Mouse (Mus musculus): Measurements from ENCODE around the gene Tmem252. TPM values are rescaled to one million over a fixed set of nuclear protein-coding genes. Genes with fewer than 3 reads are reported as not detected.
A peak's percentile ranks its signal among the peaks of the same experiment; 100 is the strongest.

Tmem252 gene
- 7.1 TPM in 2 replicates for polyA plus RNA-seq (2014; fragmentation: Nextera tagmentation; extraction: Ambion mirVana)

DNA sequence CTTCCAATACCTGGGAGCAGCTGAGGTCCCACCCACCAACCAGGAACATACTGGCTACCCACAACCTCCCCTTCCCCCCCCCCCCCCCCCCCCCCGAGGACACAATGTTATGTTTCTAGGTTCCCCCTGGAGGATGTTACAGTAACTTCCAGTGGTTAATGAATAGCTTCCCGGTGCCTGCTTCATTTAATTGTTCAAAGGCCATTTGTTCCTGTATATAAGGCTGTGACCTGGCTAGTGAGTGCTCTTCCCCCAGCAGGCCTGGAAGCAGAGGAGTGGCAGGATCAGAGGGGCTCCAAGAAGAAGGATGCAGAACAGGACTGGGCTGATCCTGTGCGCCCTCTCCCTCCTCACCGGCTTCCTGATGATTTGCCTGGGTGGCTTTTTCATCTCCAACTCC is at the start of gene Tmem252:
TSS of gene Tmem252 (plus strand) at position 247 of the 400 bp plus-strand sequence.
- no peak for ATAC-seq (ENCODE audit: insufficient number of reproducible peaks, insufficient read depth, low FRiP score, low read depth)
- WGBS: 70% methylated on average over 3 of the region's 4 CpGs
- Histone ChIP-seq H3K36me3 (ENCODE audit: control insufficient read depth, insufficient read depth, low read length) (no peaks in the 10 kb centered on the region), H3K4me1 (ENCODE audit: control insufficient read depth in 2 of 2, insufficient read depth in 2 of 2, low read length in 2 of 2) (peaks cover 16 to 20% of the 10 kb centered on the region in 2 experiments), H3K27me3 (ENCODE audit: control insufficient read depth, insufficient read depth, low read length) (no peaks in the 10 kb centered on the region), H3K4me2 (ENCODE audit: low read length) (no peak within 1 kb of the TSS), H3K9ac (ENCODE audit: low read length) (no peak within 1 kb of the TSS), H3K9me3 (ENCODE audit: control insufficient read depth, low read length) (no peaks in the 10 kb centered on the region), H3K4me3 (ENCODE audit: control insufficient read depth in 1 of 2, insufficient read depth in 1 of 2, low read depth in 1 of 2, low read length in 2 of 2) (no peak within 1 kb of the TSS), H3K27ac (replicated peaks in 1 of 2; ENCODE audit: control insufficient read depth in 1 of 2, insufficient read depth in 1 of 2, low read depth in 2 of 2, low read length in 2 of 2) (peak within 1 kb of the TSS in 1 of 2 experiments; percentile 18; a peak in 2 of 4 replicates)

DNA sequence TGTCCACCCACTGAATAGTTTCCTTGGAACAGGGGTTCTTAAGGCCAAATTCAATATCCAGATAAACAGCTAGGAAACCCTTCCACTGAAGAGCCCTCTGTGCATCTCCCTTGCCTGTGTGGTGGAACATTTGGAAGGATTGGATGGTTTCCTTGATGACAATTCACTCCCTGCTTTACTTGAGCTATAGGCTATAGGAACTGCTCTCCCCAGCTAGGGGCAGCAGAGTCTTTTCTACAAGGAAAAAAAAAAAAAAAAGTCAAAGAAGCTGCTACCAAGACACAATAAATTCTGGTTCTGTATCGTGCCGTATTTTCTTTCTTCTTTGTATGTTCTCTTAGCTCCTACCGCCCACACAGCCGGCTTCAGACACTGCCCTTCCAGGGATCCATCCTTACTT is 45.8 kb upstream of the Tmem252 start:
- no peaks in the 10 kb centered on the region for H3K27me3 ChIP-seq (ENCODE audit: control insufficient read depth, insufficient read depth, low read length)
- H3K27ac ChIP-seq (replicated peaks in 1 of 2; ENCODE audit: control insufficient read depth in 1 of 2, insufficient read depth in 1 of 2, low read depth in 2 of 2, low read length in 2 of 2): no peak overlapping the region
- 78% methylated on average over 4 of the region's 4 CpGs for WGBS
- ATAC-seq (ENCODE audit: insufficient number of reproducible peaks, insufficient read depth, low FRiP score, low read depth): no peak
- no peak overlapping the region for H3K4me2 ChIP-seq (ENCODE audit: low read length)
- no peak overlapping the region for H3K9ac ChIP-seq (ENCODE audit: low read length)
- no peaks in the 10 kb centered on the region for H3K4me1 ChIP-seq (ENCODE audit: control insufficient read depth in 2 of 2, insufficient read depth in 2 of 2, low read length in 2 of 2)
- H3K9me3 ChIP-seq (ENCODE audit: control insufficient read depth, low read length): no peaks in the 10 kb centered on the region
- no peak overlapping the region for H3K4me3 ChIP-seq (ENCODE audit: control insufficient read depth in 1 of 2, insufficient read depth in 1 of 2, low read depth in 1 of 2, low read length in 2 of 2)
- no peaks in the 10 kb centered on the region for H3K36me3 ChIP-seq (ENCODE audit: control insufficient read depth, insufficient read depth, low read length)

DNA sequence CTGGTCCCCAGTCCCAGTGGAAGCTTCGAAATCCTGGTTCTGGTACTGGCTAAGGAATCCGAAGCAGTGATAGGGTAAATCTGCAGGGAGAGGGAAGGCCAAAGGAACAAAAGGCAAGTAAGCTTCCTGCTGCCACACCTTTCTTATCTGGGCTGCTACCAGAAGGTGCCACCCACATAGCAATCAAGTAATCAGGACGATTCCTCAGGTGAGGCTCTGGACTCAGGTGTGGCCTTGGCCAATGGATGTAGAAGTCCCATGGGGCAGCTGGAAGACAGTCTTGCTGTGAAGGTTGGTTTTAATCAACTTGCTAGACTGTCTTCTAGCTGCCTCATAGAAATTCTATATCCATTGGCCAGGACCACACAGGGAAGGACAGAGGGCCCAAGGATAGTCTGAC is 40.8 kb upstream of the Tmem252 start:
- Histone ChIP-seq H3K4me1 (ENCODE audit: control insufficient read depth in 2 of 2, insufficient read depth in 2 of 2, low read length in 2 of 2) (no peaks in the 10 kb centered on the region), H3K9me3 (ENCODE audit: control insufficient read depth, low read length) (no peaks in the 10 kb centered on the region), H3K9ac (ENCODE audit: low read length) (no peak overlapping the region), H3K36me3 (ENCODE audit: control insufficient read depth, insufficient read depth, low read length) (no peaks in the 10 kb centered on the region), H3K4me3 (ENCODE audit: control insufficient read depth in 1 of 2, insufficient read depth in 1 of 2, low read depth in 1 of 2, low read length in 2 of 2) (no peak overlapping the region), H3K27ac (replicated peaks in 1 of 2; ENCODE audit: control insufficient read depth in 1 of 2, insufficient read depth in 1 of 2, low read depth in 2 of 2, low read length in 2 of 2) (no peak overlapping the region), H3K4me2 (ENCODE audit: low read length) (no peak overlapping the region), H3K27me3 (ENCODE audit: control insufficient read depth, insufficient read depth, low read length) (no peaks in the 10 kb centered on the region)
- ATAC-seq (ENCODE audit: insufficient number of reproducible peaks, insufficient read depth, low FRiP score, low read depth): no peak
- WGBS: 76% methylated on average over 3 of the region's 3 CpGs

DNA sequence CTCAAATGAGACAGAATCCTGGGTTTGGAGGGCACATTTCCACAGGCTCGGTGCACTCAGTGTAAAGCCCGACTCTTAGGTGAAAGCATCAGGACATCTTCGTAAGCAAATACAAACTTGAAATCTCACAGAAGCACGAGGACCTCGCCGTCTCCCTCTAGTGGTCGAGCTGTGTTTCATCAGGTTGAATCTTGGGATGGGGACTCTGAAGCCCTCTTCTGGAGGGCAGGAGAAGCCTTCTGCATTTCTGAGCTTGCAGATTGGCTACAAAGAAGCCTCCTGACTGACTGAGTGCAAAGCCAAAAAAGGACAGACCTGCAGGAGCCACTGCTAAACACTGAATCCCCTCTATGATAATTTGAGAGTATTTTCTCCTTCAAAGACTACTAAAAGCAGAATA is 39.2 kb upstream of the Tmem252 start:
- no peak overlapping the region for H3K9ac ChIP-seq (ENCODE audit: low read length)
- 9% methylated on average over 7 of the region's 7 CpGs for WGBS
- no peaks in the 10 kb centered on the region for H3K36me3 ChIP-seq (ENCODE audit: control insufficient read depth, insufficient read depth, low read length)
- no peak overlapping the region for H3K27ac ChIP-seq (replicated peaks in 1 of 2; ENCODE audit: control insufficient read depth in 1 of 2, insufficient read depth in 1 of 2, low read depth in 2 of 2, low read length in 2 of 2)
- no peaks in the 10 kb centered on the region for H3K9me3 ChIP-seq (ENCODE audit: control insufficient read depth, low read length)
- no peak overlapping the region for H3K4me3 ChIP-seq (ENCODE audit: control insufficient read depth in 1 of 2, insufficient read depth in 1 of 2, low read depth in 1 of 2, low read length in 2 of 2)
- no peaks in the 10 kb centered on the region for H3K4me1 ChIP-seq (ENCODE audit: control insufficient read depth in 2 of 2, insufficient read depth in 2 of 2, low read length in 2 of 2)
- ATAC-seq (ENCODE audit: insufficient number of reproducible peaks, insufficient read depth, low FRiP score, low read depth): no peak
- no peak overlapping the region for H3K4me2 ChIP-seq (ENCODE audit: low read length)
- H3K27me3 ChIP-seq (ENCODE audit: control insufficient read depth, insufficient read depth, low read length): no peaks in the 10 kb centered on the region

DNA sequence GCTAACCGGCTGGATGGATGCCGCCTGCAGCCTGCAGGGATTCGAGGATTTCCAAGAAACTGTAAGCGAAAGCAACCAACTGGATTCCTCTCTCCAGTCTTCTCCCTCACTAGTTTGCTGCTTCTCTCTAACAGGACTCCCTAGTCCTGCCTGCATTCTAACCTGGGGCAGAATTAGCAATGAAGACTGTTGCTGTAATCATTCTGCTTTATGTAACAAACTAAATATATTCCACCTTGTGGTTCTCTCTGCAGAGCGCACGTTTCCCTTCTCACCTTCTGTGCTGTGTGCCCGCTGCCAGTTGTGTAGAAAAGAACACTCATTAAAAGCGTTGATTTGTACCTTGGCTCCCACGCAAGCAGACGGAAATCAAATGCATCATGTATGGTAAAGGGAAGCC is 37.2 kb upstream of the Tmem252 start:
- Histone ChIP-seq H3K9me3 (ENCODE audit: control insufficient read depth, low read length) (no peaks in the 10 kb centered on the region), H3K27ac (replicated peaks in 1 of 2; ENCODE audit: control insufficient read depth in 1 of 2, insufficient read depth in 1 of 2, low read depth in 2 of 2, low read length in 2 of 2) (no peak overlapping the region), H3K9ac (ENCODE audit: low read length) (no peak overlapping the region), H3K4me3 (ENCODE audit: control insufficient read depth in 1 of 2, insufficient read depth in 1 of 2, low read depth in 1 of 2, low read length in 2 of 2) (no peak overlapping the region), H3K4me2 (ENCODE audit: low read length) (no peak overlapping the region), H3K36me3 (ENCODE audit: control insufficient read depth, insufficient read depth, low read length) (no peaks in the 10 kb centered on the region), H3K4me1 (ENCODE audit: control insufficient read depth in 2 of 2, insufficient read depth in 2 of 2, low read length in 2 of 2) (no peaks in the 10 kb centered on the region), H3K27me3 (ENCODE audit: control insufficient read depth, insufficient read depth, low read length) (no peaks in the 10 kb centered on the region)
- WGBS: 84% methylated on average over 10 of the region's 10 CpGs
- no peak for ATAC-seq (ENCODE audit: insufficient number of reproducible peaks, insufficient read depth, low FRiP score, low read depth)

DNA sequence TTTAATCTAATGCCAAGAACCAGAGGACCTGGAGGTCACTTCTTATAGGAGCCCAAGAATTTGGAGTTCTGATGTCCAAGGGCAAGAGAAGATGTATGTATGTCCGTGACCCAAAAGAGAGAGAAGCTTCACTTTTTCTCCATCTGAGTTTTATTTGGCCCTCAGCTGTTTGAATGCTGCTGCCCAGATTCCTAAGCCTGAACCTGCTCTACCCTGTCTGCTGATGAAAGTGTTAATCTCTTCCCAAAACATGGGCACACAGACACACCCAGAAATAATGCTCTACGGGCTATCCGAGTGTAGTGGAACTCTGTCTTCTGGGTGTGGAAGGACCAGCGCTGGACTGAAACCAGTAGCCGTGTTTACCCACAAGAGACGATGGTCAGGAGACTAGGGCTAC is 35.8 kb upstream of the Tmem252 start:
- Histone ChIP-seq H3K36me3 (ENCODE audit: control insufficient read depth, insufficient read depth, low read length) (no peaks in the 10 kb centered on the region), H3K4me2 (ENCODE audit: low read length) (no peak overlapping the region), H3K27me3 (ENCODE audit: control insufficient read depth, insufficient read depth, low read length) (no peaks in the 10 kb centered on the region), H3K9me3 (ENCODE audit: control insufficient read depth, low read length) (no peaks in the 10 kb centered on the region), H3K4me3 (ENCODE audit: control insufficient read depth in 1 of 2, insufficient read depth in 1 of 2, low read depth in 1 of 2, low read length in 2 of 2) (no peak overlapping the region), H3K4me1 (ENCODE audit: control insufficient read depth in 2 of 2, insufficient read depth in 2 of 2, low read length in 2 of 2) (no peaks in the 10 kb centered on the region), H3K9ac (ENCODE audit: low read length) (no peak overlapping the region), H3K27ac (replicated peaks in 1 of 2; ENCODE audit: control insufficient read depth in 1 of 2, insufficient read depth in 1 of 2, low read depth in 2 of 2, low read length in 2 of 2) (no peak overlapping the region)
- no peak for ATAC-seq (ENCODE audit: insufficient number of reproducible peaks, insufficient read depth, low FRiP score, low read depth)
- whole genome bisulfite sequencing: 90% methylated on average over 6 of the region's 6 CpGs

DNA sequence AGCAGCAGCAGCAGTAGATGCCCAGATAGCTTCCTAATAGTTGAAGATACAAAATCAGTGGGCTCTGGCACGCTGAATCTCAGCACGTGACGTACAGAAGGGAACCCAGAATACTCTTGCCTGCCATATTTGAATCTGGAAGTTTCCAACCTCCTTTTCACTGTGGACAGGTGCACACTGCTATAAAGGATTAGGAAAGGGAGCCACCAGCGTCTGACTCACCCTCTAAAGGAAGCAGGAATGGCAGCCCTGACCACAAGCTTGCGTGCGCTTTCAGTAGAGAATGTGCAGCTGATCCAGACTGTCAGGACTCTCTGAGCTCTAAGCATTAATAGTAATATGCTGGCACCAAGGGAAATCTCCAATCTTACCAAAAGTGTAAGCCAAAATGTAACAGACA is 32.8 kb upstream of the Tmem252 start:
- no peak for ATAC-seq (ENCODE audit: insufficient number of reproducible peaks, insufficient read depth, low FRiP score, low read depth)
- Histone ChIP-seq H3K4me1 (ENCODE audit: control insufficient read depth in 2 of 2, insufficient read depth in 2 of 2, low read length in 2 of 2) (no peaks in the 10 kb centered on the region), H3K9me3 (ENCODE audit: control insufficient read depth, low read length) (no peaks in the 10 kb centered on the region), H3K27me3 (ENCODE audit: control insufficient read depth, insufficient read depth, low read length) (no peaks in the 10 kb centered on the region), H3K4me2 (ENCODE audit: low read length) (no peak overlapping the region), H3K36me3 (ENCODE audit: control insufficient read depth, insufficient read depth, low read length) (no peaks in the 10 kb centered on the region), H3K27ac (replicated peaks in 1 of 2; ENCODE audit: control insufficient read depth in 1 of 2, insufficient read depth in 1 of 2, low read depth in 2 of 2, low read length in 2 of 2) (no peak overlapping the region), H3K9ac (ENCODE audit: low read length) (no peak overlapping the region), H3K4me3 (ENCODE audit: control insufficient read depth in 1 of 2, insufficient read depth in 1 of 2, low read depth in 1 of 2, low read length in 2 of 2) (no peak overlapping the region)
- 83% methylated on average over 6 of the region's 6 CpGs for WGBS

DNA sequence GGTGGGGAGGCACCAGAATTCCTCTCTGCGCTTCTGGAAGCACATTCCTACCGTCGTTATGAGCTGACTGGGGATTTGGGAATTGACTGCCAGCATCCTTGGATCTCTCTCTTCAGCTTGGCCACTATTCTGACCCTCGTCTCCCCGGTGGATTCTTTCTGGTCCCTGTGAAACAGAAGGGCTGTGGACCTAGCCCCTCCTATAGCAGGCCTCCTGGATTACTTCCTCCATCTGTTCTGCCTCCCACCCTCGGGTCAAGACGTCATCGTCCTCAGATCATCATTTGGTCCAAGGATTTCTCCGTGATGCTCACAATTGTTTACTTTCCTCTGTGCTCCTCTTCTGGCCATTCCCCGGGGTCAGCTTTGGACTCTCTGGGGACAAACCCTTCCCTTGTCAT is 28.8 kb upstream of the Tmem252 start:
- Histone ChIP-seq H3K9ac (ENCODE audit: low read length) (no peak overlapping the region), H3K36me3 (ENCODE audit: control insufficient read depth, insufficient read depth, low read length) (no peaks in the 10 kb centered on the region), H3K27me3 (ENCODE audit: control insufficient read depth, insufficient read depth, low read length) (no peaks in the 10 kb centered on the region), H3K9me3 (ENCODE audit: control insufficient read depth, low read length) (no peaks in the 10 kb centered on the region), H3K4me2 (ENCODE audit: low read length) (no peak overlapping the region), H3K4me3 (ENCODE audit: control insufficient read depth in 1 of 2, insufficient read depth in 1 of 2, low read depth in 1 of 2, low read length in 2 of 2) (no peak overlapping the region), H3K27ac (replicated peaks in 1 of 2; ENCODE audit: control insufficient read depth in 1 of 2, insufficient read depth in 1 of 2, low read depth in 2 of 2, low read length in 2 of 2) (no peak overlapping the region), H3K4me1 (ENCODE audit: control insufficient read depth in 2 of 2, insufficient read depth in 2 of 2, low read length in 2 of 2) (no peaks in the 10 kb centered on the region; a peak in 1 of 4 replicates)
- no peak for ATAC-seq (ENCODE audit: insufficient number of reproducible peaks, insufficient read depth, low FRiP score, low read depth)
- WGBS: 59% methylated on average over 10 of the region's 10 CpGs

Data from heart, embryonic 14.5 days (tissue).